16 mouse cellular contexts compared by ENCODE assay signal in genomic region chr5:64709146-64709545, GRCm38 (mm10).
A peak's percentile ranks its signal among the peaks of the same experiment; 100 is the strongest.
DNase-seq lines count a peak whose midpoint lies in the region; ATAC-seq lines count a peak whose summit lies in the region.
"Had no signal": no experiment of that assay in that cellular context is flagged by ENCODE, and none has a peak within 500 bp of the region (broad histone marks: within the 10 kb centered on the region; RNA-seq: fewer than 3 reads in every experiment).

No protein-coding gene starts in this region.

- peak; percentile 49 for DNase-seq in hindbrain, embryonic 11.5 days (ENCODE audit: low spot score)
- DNase-seq in neural tube, embryonic 11.5 days (ENCODE audit: low spot score), result peak; percentile 36
- DNase-seq in neural tube, embryonic 10.5 days (ENCODE audit: extremely low spot score, low spot score), result no peak
- DNase-seq in embryonic facial prominence, embryonic 14.5 days (ENCODE audit: low spot score), result peak; percentile 72
- no peak for DNase-seq in thymus, postnatal 4 days
- DNase-seq: cerebellum, adult 2 months; gastrocnemius, postnatal 25 days; kidney, adult 9 months; liver, embryonic 13.5 days; right cerebral cortex, postnatal 14 days had no signal

- 31% methylated on average over 4 of the region's 4 CpGs for WGBS in hindbrain, embryonic 11.5 days
- WGBS in hindbrain, embryonic 13.5 days, result 29% methylated on average over 4 of the region's 4 CpGs
- 39% methylated on average over 4 of the region's 4 CpGs for WGBS in neural tube, embryonic 11.5 days
- WGBS in embryonic facial prominence, embryonic 14.5 days, result 33% methylated on average over 4 of the region's 4 CpGs

- no peaks in the 10 kb centered on the region for H3K9me3 ChIP-seq in hindbrain, embryonic 11.5 days (ENCODE audit: control insufficient read depth, low read length)
- no peaks in the 10 kb centered on the region for H3K9me3 ChIP-seq in hindbrain, embryonic 13.5 days
- H3K9me3 ChIP-seq in neural tube, embryonic 11.5 days (ENCODE audit: control insufficient read depth, low read length), result no peaks in the 10 kb centered on the region
- no peaks in the 10 kb centered on the region for H3K9me3 ChIP-seq in embryonic facial prominence, embryonic 14.5 days (ENCODE audit: control insufficient read depth, low read length)
- H3K9me3 ChIP-seq: embryonic facial prominence, embryonic 12.5 days; G1E; heart, embryonic 15.5 days; limb, embryonic 10.5 days; liver, embryonic 13.5 days had no signal

- H3K27me3 ChIP-seq in hindbrain, embryonic 11.5 days (ENCODE audit: control insufficient read depth, insufficient read depth, low read length), result no peaks in the 10 kb centered on the region
- no peaks in the 10 kb centered on the region for H3K27me3 ChIP-seq in hindbrain, embryonic 13.5 days
- H3K27me3 ChIP-seq in neural tube, embryonic 11.5 days (ENCODE audit: control insufficient read depth, insufficient read depth, low read length), result no peaks in the 10 kb centered on the region
- no peaks in the 10 kb centered on the region for H3K27me3 ChIP-seq in embryonic facial prominence, embryonic 14.5 days (replicated peaks; ENCODE audit: control insufficient read depth, insufficient read depth, low read length)
- H3K27me3 ChIP-seq: embryonic facial prominence, embryonic 12.5 days; heart, embryonic 15.5 days; liver, embryonic 13.5 days had no signal

- no peak for ATAC-seq in hindbrain, embryonic 11.5 days (ENCODE audit: low FRiP score)
- ATAC-seq in hindbrain, embryonic 13.5 days (ENCODE audit: low FRiP score), result no peak
- no peak for ATAC-seq in neural tube, embryonic 11.5 days (ENCODE audit: insufficient read depth, low FRiP score, low TSS enrichment)
- ATAC-seq in embryonic facial prominence, embryonic 14.5 days (ENCODE audit: low read depth), result no peak
- ATAC-seq in megakaryocyte, adult 5-6 weeks (ENCODE audit: poor library complexity, severe bottlenecking), result no peak

- H3K36me3 ChIP-seq in hindbrain, embryonic 11.5 days (ENCODE audit: control insufficient read depth, insufficient read depth, low read length), result no peaks in the 10 kb centered on the region
- H3K36me3 ChIP-seq in hindbrain, embryonic 13.5 days, result no peaks in the 10 kb centered on the region
- no peaks in the 10 kb centered on the region for H3K36me3 ChIP-seq in neural tube, embryonic 11.5 days (ENCODE audit: control insufficient read depth, insufficient read depth, low read length)
- no peaks in the 10 kb centered on the region for H3K36me3 ChIP-seq in embryonic facial prominence, embryonic 14.5 days (ENCODE audit: control insufficient read depth, insufficient read depth, low read length)
- H3K36me3 ChIP-seq: embryonic facial prominence, embryonic 12.5 days; G1E; heart, embryonic 15.5 days; limb, embryonic 10.5 days; liver, embryonic 13.5 days had no signal

- H3K4me2 ChIP-seq in hindbrain, embryonic 11.5 days (replicated peaks; ENCODE audit: low read depth, low read length), result no peak overlapping the region
- no peak overlapping the region for H3K4me2 ChIP-seq in hindbrain, embryonic 13.5 days
- H3K4me2 ChIP-seq in neural tube, embryonic 11.5 days (ENCODE audit: low read depth), result no peak overlapping the region
- no peak overlapping the region for H3K4me2 ChIP-seq in embryonic facial prominence, embryonic 14.5 days (ENCODE audit: low read depth, low read length)
- H3K4me2 ChIP-seq: embryonic facial prominence, embryonic 12.5 days; heart, embryonic 15.5 days; liver, embryonic 13.5 days had no signal

- no peak overlapping the region for H3K27ac ChIP-seq in hindbrain, embryonic 11.5 days (ENCODE audit: low read depth, low read length)
- H3K27ac ChIP-seq in hindbrain, embryonic 13.5 days, result no peak overlapping the region
- H3K27ac ChIP-seq in neural tube, embryonic 11.5 days (ENCODE audit: low read depth, low read length), result no peak overlapping the region
- H3K27ac ChIP-seq in embryonic facial prominence, embryonic 14.5 days (replicated peaks; ENCODE audit: low read depth, low read length), result no peak overlapping the region
- H3K27ac ChIP-seq: embryonic facial prominence, embryonic 12.5 days; heart, embryonic 15.5 days; limb, embryonic 10.5 days; liver, embryonic 13.5 days had no signal

- H3K4me3 ChIP-seq in hindbrain, embryonic 11.5 days (ENCODE audit: low read depth, low read length), result no peak overlapping the region
- no peak overlapping the region for H3K4me3 ChIP-seq in hindbrain, embryonic 13.5 days
- H3K4me3 ChIP-seq in neural tube, embryonic 11.5 days (ENCODE audit: low read depth, low read length), result no peak overlapping the region
- H3K4me3 ChIP-seq in embryonic facial prominence, embryonic 14.5 days (ENCODE audit: low read depth, low read length), result no peak overlapping the region
- H3K4me3 ChIP-seq: embryonic facial prominence, embryonic 12.5 days; heart, embryonic 15.5 days; limb, embryonic 10.5 days; liver, embryonic 13.5 days had no signal

- no peaks in the 10 kb centered on the region for H3K4me1 ChIP-seq in hindbrain, embryonic 11.5 days (replicated peaks; ENCODE audit: control insufficient read depth, insufficient read depth, low read length)
- H3K4me1 ChIP-seq in hindbrain, embryonic 13.5 days (replicated peaks), result peaks cover 8% of the 10 kb centered on the region
- H3K4me1 ChIP-seq in neural tube, embryonic 11.5 days (ENCODE audit: control insufficient read depth, insufficient read depth, low read length), result no peaks in the 10 kb centered on the region
- H3K4me1 ChIP-seq in embryonic facial prominence, embryonic 14.5 days (ENCODE audit: control insufficient read depth, insufficient read depth, low read length), result peaks cover 8% of the 10 kb centered on the region

- H3K9ac ChIP-seq in hindbrain, embryonic 11.5 days (ENCODE audit: low read depth, low read length), result no peak overlapping the region
- H3K9ac ChIP-seq in hindbrain, embryonic 13.5 days, result no peak overlapping the region
- H3K9ac ChIP-seq in neural tube, embryonic 11.5 days (ENCODE audit: low read length), result no peak overlapping the region
- H3K9ac ChIP-seq in embryonic facial prominence, embryonic 14.5 days (ENCODE audit: low read depth, low read length), result no peak overlapping the region
- H3K9ac ChIP-seq: embryonic facial prominence, embryonic 12.5 days; heart, embryonic 15.5 days; liver, embryonic 13.5 days had no signal

Comparison
In these comparisons a context has a peak if more than half of its experiments do, and no peak if none do; other contexts are left out.
1. DNase-seq: peak in hindbrain, embryonic 11.5 days (single experiment), neural tube, embryonic 11.5 days (single experiment) and embryonic facial prominence, embryonic 14.5 days (single experiment); none in neural tube, embryonic 10.5 days (single experiment) and thymus, postnatal 4 days (single experiment).